Mouse (Mus musculus) left cerebral cortex, postnatal 36 days (tissue): Measurements from ENCODE around the gene Nutf2. TPM values are rescaled to one million over a fixed set of nuclear protein-coding genes. Genes with fewer than 3 reads are reported as not detected.

Experiments used
- DNase-seq, 2 experiments: peaks; one replicate each; pipeline ENCODE4 v3.0.0; 2021 to 2022; ENCODE audit warnings: low spot score in 2 of 2, mixed read lengths in 1 of 2
- intact Hi-C: fragments of 180-260 bp; cut with DNase I; formaldehyde crosslinking; loops from one replicate; pipeline ENCODE4 v1.15.1; 2025
- total RNA-seq, 2 experiments: library from RNA; stranded (reverse); gene quantifications; 2 replicates each; pipeline ENCODE4 v1.2.3; 2021

Gene Nutf2
- total RNA-seq, 2 experiments from 2014 or later, result 25.7 to 35.4 TPM

DNA sequence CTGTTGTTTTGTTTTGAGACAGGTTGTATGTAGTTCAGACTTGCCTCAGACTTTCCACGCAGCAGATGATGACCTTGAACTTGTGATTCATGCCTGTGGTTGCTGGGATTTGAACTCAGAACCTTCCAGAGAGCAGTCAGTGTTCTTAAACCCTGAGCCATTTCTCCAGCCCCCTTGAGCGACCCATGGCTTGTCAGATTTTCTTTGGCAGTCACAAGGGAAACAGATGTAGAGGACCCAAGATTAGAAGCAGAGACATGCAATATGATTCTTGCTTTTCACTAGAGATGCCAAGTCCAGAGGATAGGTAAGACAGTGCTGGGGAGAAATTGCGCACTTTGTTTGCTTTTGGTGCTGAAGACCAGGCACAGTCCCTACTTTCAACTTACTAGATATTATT is 7.2 kb upstream of the Nutf2 start, which contains the start of gene Cenpt:
Gene Cenpt (minus strand): TSS at position 101 of the 400 bp plus-strand sequence.
- no peak for DNase-seq
- intact Hi-C loops, result loop anchor here (10.0 kb wide), 1 partner anchor 138 kb away; no protein-coding TSS in a partner anchor

DNA sequence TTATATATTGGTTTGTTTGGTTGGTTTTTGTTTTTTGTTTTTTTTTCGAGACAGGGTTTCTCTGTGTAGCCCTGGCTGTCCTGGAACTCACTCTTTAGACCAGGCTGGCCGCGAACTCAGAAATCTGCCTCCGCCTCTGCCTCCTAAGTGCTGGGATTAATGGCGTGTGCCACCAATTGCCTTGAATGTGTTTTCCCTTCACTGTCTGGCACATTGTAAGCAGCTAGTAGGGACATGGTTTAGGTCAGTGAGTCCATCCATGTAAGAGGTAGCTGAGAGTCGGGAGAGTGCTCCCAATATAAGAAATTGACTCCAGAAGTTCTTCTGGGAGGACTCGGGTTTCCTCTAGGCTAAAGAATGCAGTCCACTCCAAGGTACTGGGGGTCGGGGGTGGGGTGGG is 6.1 kb upstream of the Nutf2 start:
- no peak for DNase-seq
- intact Hi-C loops, result loop anchor here (10.0 kb wide), 1 partner anchor 140 kb away; no protein-coding TSS in a partner anchor

DNA sequence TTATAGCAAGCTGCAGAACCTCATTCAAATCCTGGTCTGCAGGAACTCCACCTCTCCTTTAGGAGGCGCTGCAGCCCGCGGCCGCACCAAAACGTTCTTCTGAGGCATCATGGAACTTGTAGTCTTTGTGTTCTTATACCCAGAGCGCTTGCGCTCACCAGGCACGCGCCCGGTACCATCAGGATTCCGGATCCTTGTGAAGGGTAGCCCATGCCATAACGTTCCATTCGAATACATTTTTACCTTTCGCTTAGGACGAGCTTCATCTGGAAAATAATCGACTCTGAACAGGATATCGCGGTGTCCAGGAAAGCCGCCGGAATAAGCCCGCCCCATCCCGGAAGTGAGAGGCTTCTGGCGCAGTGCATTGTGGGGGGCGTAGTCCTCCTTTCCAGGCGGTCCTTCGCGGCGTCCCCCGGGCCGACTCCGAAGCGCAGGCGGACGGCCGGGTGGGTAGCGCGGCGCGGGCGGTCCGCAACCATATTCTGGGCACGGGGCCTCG is 5.6 kb upstream of the Nutf2 start, which contains the start of gene Thap11:
Gene Thap11 (plus strand): TSS at position 418 of the 502 bp plus-strand sequence.
- intact Hi-C loops, result loop anchor here (10.0 kb wide), 1 partner anchor 140 kb away; no protein-coding TSS in a partner anchor
- DNase-seq, result peak; percentile 93 to 94

DNA sequence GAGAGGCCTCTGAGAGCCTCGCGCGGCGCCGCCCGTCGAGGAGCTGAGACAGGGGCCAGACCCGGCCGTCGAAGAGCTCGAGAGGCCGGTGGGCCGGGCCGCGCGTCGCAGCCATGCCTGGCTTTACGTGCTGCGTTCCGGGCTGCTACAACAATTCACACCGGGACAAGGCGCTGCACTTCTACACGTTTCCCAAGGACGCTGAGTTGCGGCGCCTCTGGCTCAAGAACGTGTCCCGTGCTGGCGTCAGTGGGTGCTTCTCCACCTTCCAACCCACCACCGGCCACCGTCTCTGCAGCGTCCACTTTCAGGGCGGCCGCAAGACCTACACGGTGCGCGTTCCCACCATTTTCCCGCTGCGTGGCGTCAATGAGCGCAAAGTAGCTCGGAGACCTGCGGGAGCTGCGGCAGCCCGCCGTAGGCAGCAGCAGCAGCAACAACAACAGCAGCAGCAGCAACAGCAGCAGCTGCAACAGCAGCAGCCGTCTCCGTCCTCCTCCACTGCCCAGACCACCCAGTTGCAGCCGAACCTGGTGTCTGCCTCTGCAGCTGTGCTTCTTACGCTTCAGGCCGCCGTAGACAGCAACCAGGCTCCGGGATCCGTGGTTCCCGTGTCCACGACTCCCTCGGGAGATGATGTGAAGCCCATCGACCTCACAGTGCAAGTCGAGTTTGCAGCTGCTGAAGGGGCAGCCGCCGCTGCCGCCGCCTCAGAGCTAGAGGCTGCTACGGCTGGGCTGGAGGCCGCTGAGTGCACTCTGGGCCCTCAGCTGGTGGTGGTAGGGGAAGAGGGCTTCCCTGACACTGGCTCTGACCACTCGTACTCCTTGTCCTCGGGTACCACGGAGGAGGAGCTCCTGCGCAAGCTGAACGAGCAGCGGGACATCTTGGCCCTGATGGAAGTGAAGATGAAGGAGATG is 4.9 kb upstream of the Nutf2 start:
- peak; percentile 65 to 67 for DNase-seq
- intact Hi-C loops, result loop anchor here (10.0 kb wide), 1 partner anchor 141 kb away; no protein-coding TSS in a partner anchor

DNA sequence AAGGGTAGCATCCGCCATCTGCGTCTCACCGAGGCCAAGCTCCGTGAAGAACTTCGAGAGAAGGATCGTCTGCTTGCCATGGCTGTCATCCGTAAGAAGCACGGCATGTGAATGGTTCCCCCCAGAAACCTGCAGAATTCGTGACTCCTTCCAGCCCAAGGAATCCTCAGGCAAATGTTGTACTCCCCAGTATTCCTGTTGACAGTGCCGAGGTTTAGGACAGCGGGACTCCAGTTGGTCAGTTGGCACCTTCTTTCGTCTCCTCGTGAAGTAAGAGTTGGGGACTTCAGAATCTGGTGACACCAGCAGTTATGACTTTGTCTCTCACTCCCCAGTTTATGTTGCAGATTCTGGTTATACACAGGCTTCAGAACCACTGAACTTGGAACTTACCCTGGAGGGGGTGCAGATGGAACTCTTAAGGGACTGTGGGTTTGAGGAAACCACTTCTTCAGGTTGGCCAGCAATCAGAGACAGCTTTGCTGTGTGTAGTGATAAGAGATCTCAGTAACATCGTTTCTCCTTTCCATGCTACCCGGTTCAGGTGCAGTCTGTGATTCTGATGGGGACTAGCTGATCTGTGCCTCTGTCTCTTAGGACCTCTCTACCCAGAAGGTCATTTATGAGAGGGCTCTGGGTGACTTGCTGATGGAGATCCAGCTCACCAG is 4.1 kb upstream of the Nutf2 start:
- no peak for DNase-seq
- intact Hi-C loops, result loop anchor here (10.0 kb wide), 1 partner anchor 142 kb away; no protein-coding TSS in a partner anchor

DNA sequence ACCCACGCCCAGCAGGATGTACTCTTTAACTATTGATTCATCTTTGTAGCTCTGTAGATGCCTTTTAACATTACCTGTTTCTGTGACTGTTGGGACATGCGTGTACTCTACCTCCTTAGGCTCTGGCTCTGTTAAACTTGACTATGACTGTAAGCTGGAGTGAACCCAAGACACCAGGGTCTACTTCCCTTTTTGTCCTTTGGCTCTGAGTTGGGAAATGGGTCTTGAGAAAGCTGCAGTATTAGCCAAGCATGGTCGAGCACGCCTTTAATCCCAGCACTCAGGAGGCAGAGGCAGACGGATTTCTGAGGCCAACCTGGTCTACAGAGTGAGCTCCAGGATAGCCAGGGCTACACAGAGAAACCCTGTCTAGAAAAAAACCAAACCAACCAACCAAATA is 1.9 kb upstream of the Nutf2 start:
- intact Hi-C loops, result loop anchor here (10.0 kb wide), 1 partner anchor 144 kb away; no protein-coding TSS in a partner anchor
- no peak for DNase-seq

DNA sequence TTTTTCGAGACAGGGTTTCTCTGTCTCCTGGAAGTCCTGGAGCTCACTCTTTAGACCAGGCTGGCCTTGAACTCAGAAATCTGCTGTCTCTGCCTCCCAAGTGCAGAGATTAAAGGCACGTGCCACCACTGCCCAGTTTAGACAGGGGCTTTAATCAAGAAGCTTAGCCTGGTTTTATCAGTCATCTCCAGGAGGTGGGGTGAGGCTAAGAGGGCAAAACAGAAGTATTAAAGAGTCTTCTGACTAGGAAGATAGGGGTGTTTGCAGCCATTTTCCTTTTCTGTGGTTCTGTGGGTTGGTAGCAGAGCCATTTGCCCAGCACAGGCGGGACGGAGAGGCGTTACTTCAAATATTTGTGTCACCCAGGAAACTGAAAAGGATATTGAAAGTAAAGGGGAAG is 1.1 kb upstream of the Nutf2 start:
- no peak for DNase-seq
- intact Hi-C loops, result loop anchor here (10.0 kb wide), 1 partner anchor 145 kb away; no protein-coding TSS in a partner anchor

DNA sequence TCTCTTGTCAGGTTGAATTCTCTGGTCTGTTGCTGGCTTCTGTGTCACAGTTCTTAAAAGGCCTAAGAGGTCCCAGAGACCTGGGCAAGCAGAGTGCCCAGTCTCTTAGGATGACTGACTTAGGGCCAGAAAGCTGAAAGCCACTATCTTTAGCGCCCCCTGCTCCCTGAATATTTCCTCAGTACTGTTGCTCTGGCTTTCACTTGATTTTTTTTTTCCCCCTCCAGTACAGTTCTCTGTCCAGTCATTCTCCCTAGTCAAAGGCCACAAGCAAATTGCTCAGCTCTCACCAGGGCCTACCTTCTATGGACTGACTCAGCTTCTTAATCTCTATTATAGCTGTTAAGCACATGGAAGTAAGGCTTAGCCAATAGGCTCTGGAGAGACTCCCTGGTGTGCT is 1.6 kb downstream of the Nutf2 start:
- intact Hi-C loops, result loop anchor here (2.0 kb wide), 1 partner anchor 19 kb away; the partner anchor contains the start of gene Edc4

DNA sequence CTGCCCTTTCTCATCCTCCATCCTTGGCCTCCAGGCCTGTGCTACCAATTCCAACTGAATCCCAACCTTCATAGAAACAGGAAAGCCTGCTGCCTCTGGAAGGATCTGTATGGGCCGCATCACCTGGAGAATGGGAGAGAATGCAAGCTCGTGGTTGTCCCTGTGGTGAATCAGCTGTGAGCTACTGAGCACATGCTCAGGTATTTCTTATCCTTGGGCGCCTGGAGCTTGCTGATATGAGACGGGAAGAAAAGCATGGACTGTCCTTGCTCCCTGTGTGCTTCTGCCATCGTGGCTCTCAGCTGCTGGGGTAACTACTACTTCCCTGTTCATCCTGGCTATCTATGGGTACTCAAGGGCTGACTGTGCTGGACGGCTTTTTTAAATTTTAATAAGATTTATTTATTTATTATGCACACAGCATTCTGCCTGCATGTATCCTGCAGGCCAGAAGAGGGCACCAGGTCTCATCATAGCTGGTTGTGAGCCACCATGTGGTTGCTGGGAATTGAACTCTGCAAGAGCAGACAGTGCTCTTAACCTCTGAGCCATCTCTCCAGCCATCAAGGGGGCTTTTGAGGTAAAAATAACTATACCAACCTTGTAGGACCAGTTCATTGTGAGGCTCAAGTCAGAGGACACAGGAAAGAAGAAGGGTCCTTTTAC is 6.1 kb downstream of the Nutf2 start:
- intact Hi-C loops, result no loop called here
- DNase-seq, result no peak

More for the DNA sequence above, 1.6 kb downstream of the Nutf2 start:
- DNase-seq, result no peak

DNA sequence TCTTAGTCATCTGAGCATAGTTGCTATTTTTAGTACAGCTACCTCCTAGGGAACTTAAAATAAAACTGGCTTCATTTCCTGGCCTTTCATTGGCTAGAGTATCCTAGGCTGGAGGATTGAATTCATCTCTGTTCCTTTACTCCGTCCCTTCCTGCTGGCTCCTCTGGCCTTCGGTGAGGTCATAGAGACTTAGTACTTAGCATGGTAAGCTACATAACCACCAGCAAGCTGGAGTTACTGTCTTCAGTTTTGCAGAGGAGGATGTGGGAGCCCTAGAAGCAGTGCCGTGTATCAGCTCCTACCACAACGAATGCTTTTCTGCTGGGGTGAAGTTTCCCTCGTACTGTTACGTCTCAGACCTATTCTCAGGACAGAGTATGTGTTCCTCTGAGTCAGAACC is 13.9 kb downstream of the Nutf2 start:
- intact Hi-C loops, result no loop called here
- peak in 1 of 2 experiments; percentile 49 for DNase-seq

DNA sequence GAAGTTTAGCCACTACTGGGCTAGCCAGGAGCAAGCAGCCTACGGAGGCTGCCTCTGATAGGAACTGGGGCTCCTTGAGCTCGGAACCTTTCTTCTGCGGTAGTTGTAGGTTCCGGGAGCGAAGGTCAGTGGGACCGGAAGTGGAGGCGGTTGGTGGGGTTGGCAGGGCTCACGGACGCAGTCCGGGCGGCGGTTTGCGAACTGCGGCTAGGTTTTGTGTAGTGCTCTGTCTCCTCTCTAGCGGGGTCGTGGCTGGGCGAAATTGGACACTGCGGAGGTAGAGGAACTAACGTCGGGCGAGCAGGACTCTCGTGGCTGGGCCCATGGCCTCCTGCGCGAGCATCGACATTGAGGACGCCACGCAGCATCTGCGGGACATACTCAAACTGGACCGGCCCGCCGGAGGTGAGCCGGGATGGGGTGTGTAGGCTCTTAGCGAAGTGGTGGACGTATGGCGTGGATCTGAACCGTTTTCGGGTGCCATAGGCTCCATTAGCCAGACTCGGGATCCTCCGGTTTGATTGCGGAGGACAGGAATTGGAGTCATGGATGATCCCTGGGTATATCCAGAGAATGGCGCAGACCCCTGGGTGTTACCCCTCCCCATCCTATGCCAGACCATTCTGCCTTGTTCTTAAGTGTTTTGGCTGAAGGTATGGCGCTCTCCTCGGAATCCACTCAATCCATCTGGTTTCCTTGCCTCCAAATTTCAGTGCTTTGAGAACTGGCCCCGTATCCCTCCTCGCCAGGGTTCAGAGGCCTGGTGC is 20.6 kb downstream of the Nutf2 start, which contains the start of gene Edc4:
Gene Edc4 (plus strand): TSS at position 128 of the 767 bp plus-strand sequence.
- DNase-seq, result peak; percentile 85 to 87
- intact Hi-C loops, result loop anchor here (2.0 kb wide), 1 partner anchor 20 kb away; the partner anchor contains the start of gene Nutf2

DNA sequence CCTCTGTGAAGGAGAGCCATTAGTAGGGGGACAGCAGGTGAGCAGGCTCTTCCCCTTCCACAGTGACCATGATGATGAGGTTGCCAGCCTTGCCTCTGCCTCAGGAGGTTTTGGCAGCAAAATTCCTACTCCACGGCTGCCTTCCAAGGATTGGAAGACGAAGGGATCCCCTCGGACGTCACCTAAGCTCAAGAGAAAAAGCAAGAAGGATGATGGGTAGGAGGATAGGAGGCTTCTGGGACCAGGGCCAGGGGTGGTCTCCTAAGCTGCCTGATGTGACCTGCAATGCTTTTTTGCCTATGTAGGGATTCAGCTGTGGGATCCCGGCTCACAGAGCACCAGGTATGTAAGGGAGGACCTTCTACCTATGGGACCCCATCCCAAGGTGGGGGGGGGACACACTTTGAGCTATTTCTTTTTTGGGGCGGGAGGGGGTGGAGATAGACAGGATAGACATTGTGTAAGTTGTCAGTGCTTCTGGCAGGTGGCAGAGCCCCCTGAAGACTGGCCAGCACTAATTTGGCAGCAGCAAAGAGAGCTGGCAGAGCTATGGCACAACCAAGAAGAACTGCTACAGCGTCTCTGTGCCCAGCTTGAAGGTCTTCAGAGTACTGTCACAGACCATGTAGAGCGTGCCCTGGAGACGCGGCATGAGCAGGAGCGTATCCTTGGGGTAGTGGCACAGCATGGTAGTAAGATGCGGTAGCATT is 29.5 kb downstream of the Nutf2 start:
- DNase-seq, result no peak
- intact Hi-C loops, result loop anchor here (5.0 kb wide), 1 partner anchor 122 kb away; the partner anchor contains the start of gene Ddx28

DNA sequence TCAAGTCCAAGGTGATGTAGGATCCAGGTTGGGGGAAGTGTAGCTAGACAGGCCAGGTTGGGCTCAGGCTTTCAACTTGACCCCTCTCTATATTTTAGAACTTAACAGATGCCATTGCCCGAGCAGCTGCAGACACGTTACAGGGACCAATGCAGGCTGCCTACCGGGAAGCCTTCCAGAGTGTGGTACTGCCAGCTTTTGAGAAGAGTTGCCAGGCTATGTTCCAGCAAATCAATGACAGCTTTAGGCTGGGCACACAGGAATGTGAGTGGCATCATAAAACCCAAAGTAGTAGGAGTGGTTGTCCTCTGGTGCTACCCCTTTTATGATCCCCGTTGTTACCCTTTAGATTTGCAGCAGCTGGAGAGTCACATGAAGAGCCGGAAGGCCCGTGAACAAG is 30.5 kb downstream of the Nutf2 start:
- peak; percentile 42 to 48 for DNase-seq
- intact Hi-C loops, result loop anchor here (5.0 kb wide), 1 partner anchor 121 kb away; the partner anchor contains the start of gene Ddx28

DNA sequence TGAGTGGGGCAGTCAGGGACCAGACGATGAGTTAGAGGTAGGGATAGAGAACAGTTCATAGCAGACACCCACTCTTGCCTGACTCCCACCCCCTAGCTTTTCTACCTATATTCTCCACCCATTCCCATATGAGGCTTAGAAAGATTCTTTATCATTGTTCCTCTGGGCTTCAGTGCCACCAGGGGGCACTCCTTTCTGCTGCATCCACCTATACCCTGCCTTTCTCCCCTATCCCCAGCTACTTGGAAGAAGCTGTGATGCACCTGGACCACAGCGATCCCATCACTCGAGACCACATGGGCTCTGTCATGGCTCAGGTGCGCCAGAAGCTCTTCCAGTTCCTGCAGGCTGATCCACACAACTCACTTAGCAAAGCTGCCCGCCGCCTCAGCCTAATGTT is 32.1 kb downstream of the Nutf2 start:
- peak in 1 of 2 experiments; percentile 36 for DNase-seq
- intact Hi-C loops, result loop anchor here (2.0 to 5.0 kb wide), 2 partner anchors 38 to 120 kb away; partner anchors contain the start of gene Ddx28

DNA sequence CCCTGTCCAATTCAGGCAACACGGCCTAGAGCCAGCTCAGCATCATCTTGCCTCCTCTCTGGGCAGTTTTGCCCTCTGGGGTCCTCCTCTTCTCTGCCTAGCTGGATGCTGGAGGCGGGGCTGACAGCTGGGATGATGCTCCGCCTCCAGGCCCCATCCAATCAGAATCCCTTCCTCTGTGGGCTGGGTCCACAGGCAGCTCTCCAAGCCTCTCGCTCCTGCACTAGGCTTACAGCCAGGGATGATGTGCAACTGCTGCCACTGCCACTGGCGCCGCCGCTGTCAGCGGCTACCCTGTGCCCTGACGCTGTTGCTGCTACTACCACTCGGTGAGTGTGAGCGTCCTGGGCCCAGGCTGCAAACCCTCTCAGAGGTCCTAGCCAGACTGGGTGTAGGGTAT is 33.0 kb downstream of the Nutf2 start, which contains the start of gene Nrn1l:
Gene Nrn1l (plus strand): TSS at position 229 of the 400 bp plus-strand sequence.
- intact Hi-C loops, result loop anchor here (2.0 to 5.0 kb wide), 2 partner anchors 37 to 119 kb away; partner anchors contain the start of gene Ddx28
- peak; percentile 78 to 81 for DNase-seq

DNA sequence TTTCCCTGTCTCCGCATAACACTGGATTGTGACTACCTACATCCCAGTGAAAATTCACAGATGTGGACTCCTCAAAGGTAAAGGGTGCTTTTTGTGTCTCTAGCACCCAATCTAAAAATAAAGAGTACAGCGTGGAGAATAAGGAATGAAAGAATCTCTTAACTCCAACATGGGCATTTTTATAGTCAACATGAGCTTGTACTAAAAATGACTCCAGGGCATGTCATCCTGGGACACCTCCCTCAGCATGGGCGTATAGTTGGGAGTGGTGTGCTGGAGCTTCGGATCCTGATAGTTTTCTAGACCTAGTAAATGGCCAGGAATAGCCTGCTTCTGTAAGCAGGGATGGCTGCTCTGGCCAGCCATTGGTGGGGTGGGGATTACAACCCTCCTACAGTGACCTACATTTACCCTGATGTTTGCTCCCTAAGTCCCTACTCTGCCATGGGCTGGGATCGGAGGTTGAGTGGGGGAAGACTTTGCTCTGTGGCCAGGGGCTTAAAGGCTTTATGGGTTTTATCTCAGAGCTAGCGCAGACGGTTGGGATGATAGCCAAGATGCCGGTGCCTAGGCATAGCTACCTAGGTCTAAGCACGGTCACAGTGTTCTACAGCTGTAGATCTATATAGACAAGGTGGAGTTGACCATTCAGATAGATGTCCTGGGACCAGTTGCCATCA is 37.6 kb downstream of the Nutf2 start:
- intact Hi-C loops, result no loop called here
- DNase-seq, result no peak
